Mouse (Mus musculus) layer of hippocampus, adult 18-20 months (tissue): ENCODE measurements around the gene Lrsam1. TPM values are rescaled to one million over a fixed set of nuclear protein-coding genes. Genes with fewer than 3 reads are reported as not detected.

ENCODE experiments used
- total RNA-seq, 2 experiments: library from RNA; stranded (reverse); gene quantifications; 2 replicates each; pipeline ENCODE4 v1.2.3; 2021

Lrsam1 gene
- total RNA-seq, 2 experiments from 2014 or later = 30.3 to 38.7 TPM

Other genes with a start within 250 kb of the Lrsam1 start
- 100 to 1,000 TPM; 119 to 123 TPM for gene Cdk9, start 248.5 kb downstream of the Lrsam1 start, total RNA-seq
- 10 to 100 TPM; 16.6 to 19.4 TPM for gene Sh2d3c, start 240.6 kb downstream of the Lrsam1 start, total RNA-seq
- gene 6330409D20Rik, start 220.6 kb downstream of the Lrsam1 start, total RNA-seq = 1 to 10 TPM; 1.5 to 1.8 TPM
- gene Tor2a, start 204.4 kb downstream of the Lrsam1 start, total RNA-seq = 10 to 100 TPM; 30.2 to 32.1 TPM
- 1 to 10 TPM in 1 of 2 experiments, under 1 TPM in 1; 0.94 to 1.2 TPM for gene Ttc16, start 186.0 kb downstream of the Lrsam1 start, total RNA-seq
- 1 to 10 TPM; 6.0 to 7.5 TPM for gene Ptrh1, start 185.8 kb downstream of the Lrsam1 start, total RNA-seq
- 1 to 10 TPM; 1.5 to 1.7 TPM for gene Cfap157, start 177.2 kb downstream of the Lrsam1 start, total RNA-seq
- 100 to 1,000 TPM; 613 to 617 TPM for gene Stxbp1, start 114.4 kb downstream of the Lrsam1 start, total RNA-seq
- gene Fam129b, start 85.5 kb downstream of the Lrsam1 start, total RNA-seq = 10 to 100 TPM; 18.0 to 21.1 TPM
- gene Rpl12, start 55 bp downstream of the Lrsam1 start, total RNA-seq = 100 to 1,000 TPM in 1 of 2 experiments, 10 to 100 TPM in 1; 97.3 to 116 TPM
- 10 to 100 TPM; 20.5 to 20.7 TPM for gene Slc2a8, start 20.5 kb upstream of the Lrsam1 start, total RNA-seq
- 10 to 100 TPM; 28.7 to 37.6 TPM for gene Garnl3, start 170.0 kb upstream of the Lrsam1 start, total RNA-seq